Mouse (Mus musculus) NIH3T3 (cell line): ENCODE results near the gene Cacng2.

Experiments used
- DNase-seq: peaks from one replicate; pipeline ENCODE4 v3.0.0-alpha.2; 2012; ENCODE audit warnings: low read depth

The Cacng2 gene

DNA sequence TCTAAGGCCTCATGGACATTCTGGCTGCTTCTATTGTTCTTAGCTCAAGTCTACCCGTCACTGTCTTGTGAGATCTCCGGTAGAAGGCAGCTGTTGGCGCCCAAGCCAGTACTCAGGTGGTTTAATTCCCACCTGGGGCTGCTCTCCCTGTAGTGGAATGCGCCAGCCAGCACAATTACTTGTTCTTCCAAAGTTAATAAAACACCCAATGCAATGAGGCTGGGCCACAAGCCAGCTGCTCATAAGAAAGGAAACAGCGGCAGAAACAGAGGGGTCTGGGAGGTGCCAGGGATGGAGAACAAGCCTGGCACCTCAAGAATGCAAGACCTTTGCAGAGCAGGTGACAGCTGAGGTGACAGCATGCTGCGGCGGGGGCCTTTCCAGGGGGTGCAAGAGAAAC is 170.8 kb downstream of the Cacng2 start:
- DNase-seq: no peak

DNA sequence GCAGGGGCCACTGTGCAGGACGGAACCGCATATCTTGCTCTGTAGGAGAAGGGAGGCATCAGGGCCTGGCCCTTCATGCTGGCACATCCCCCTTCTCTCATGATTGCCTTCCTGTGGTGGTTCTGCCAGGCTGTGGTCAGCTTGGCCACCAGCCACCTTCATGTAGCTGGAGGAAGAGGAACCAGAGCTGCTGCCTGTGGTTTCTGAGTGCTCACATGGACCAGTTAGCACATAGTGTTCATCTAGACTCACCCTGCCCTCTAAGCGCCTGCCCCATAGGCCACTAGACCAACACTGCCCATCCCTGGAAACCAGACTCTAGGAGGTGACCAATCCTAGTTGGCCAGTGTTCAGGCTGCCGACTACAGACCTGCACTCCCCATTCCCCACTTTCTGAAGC is 174.1 kb downstream of the Cacng2 start:
- DNase-seq: peak; percentile 83
